ENCODE assay signal across 8 mouse cellular contexts in genomic region chr2:43722446-43723103, GRCm38 (mm10). TPM values are rescaled to one million over a fixed set of nuclear protein-coding genes. Genes with fewer than 3 reads are reported as not detected.
DNase-seq lines count a peak whose midpoint lies in the region; ATAC-seq and TF ChIP-seq lines count a peak whose summit lies in the region.

No protein-coding gene starts in this region.

- peak; percentile 66 for DNase-seq in adrenal gland, postnatal 36 days
- peak; percentile 87 for DNase-seq in embryonic facial prominence, embryonic 14.5 days (ENCODE audit: low spot score)
- peak; percentile 88 for DNase-seq in midbrain, postnatal 0 days (ENCODE audit: low spot score)

- no peak overlapping the region for H3K27ac ChIP-seq in embryonic facial prominence, embryonic 14.5 days (replicated peaks; ENCODE audit: low read depth, low read length)
- no peak overlapping the region for H3K27ac ChIP-seq in heart, embryonic 13.5 days (replicated peaks)
- no peak overlapping the region for H3K27ac ChIP-seq in kidney, embryonic 16.5 days (ENCODE audit: low read length)
- no peak overlapping the region for H3K27ac ChIP-seq in limb, embryonic 15.5 days
- H3K27ac ChIP-seq in midbrain, postnatal 0 days (ENCODE audit: low read depth, low read length): no peak overlapping the region
- no peak overlapping the region for H3K27ac ChIP-seq in stomach, embryonic 14.5 days (ENCODE audit: low read length)

- H3K4me2 ChIP-seq in embryonic facial prominence, embryonic 14.5 days (ENCODE audit: low read depth, low read length): peak overlapping the region; percentile 43
- H3K4me2 ChIP-seq in heart, embryonic 13.5 days: peak overlapping the region; percentile 66
- H3K4me2 ChIP-seq in kidney, embryonic 16.5 days (replicated peaks; ENCODE audit: low read depth, low read length): peak overlapping the region; percentile 47
- H3K4me2 ChIP-seq in limb, embryonic 15.5 days: peak overlapping the region; percentile 37
- peak overlapping the region; percentile 45 for H3K4me2 ChIP-seq in midbrain, postnatal 0 days (ENCODE audit: low read depth, low read length, poor library complexity, severe bottlenecking)
- H3K4me2 ChIP-seq in stomach, embryonic 14.5 days (replicated peaks; ENCODE audit: low read depth, low read length): peak overlapping the region; percentile 37

- H3ac ChIP-seq in C2C12 (ENCODE audit: control insufficient read depth, insufficient read length, low read depth): no peak overlapping the region

- no peaks in the 10 kb centered on the region for H3K79me2 ChIP-seq in C2C12 (ENCODE audit: control insufficient read depth, insufficient read depth)

- H3K4me3 ChIP-seq in C2C12 (ENCODE audit: insufficient read depth, poor library complexity, severe bottlenecking): no peak overlapping the region
- H3K4me3 ChIP-seq in embryonic facial prominence, embryonic 14.5 days (ENCODE audit: low read depth, low read length): no peak overlapping the region; the same call in 1 of the 2 replicates
- peak overlapping the region; percentile 32 for H3K4me3 ChIP-seq in heart, embryonic 13.5 days
- peak overlapping the region; percentile 23; the same call in 1 of the 2 replicates for H3K4me3 ChIP-seq in kidney, embryonic 16.5 days (ENCODE audit: low read length)
- H3K4me3 ChIP-seq in limb, embryonic 15.5 days: no peak overlapping the region
- H3K4me3 ChIP-seq in midbrain, postnatal 0 days (ENCODE audit: low read depth, low read length): peak overlapping the region; percentile 14; the same call in 1 of the 2 replicates
- H3K4me3 ChIP-seq in stomach, embryonic 14.5 days (ENCODE audit: low read depth, low read length): no peak overlapping the region

- peak; percentile 81 for ATAC-seq in embryonic facial prominence, embryonic 14.5 days (ENCODE audit: low read depth)
- no peak for ATAC-seq in heart, embryonic 13.5 days (ENCODE audit: extremely low read depth, insufficient number of reproducible peaks, low FRiP score, low TSS enrichment)
- peak; percentile 86; the same call in 1 of the 2 replicates for ATAC-seq in kidney, embryonic 16.5 days (ENCODE audit: low FRiP score, low TSS enrichment)
- no peak; the same call in 1 of the 2 replicates for ATAC-seq in limb, embryonic 15.5 days (ENCODE audit: insufficient number of reproducible peaks, low FRiP score, low TSS enrichment, low read depth)
- peak; percentile 87 for ATAC-seq in midbrain, postnatal 0 days (ENCODE audit: low FRiP score)
- peak; percentile 79; the same call in 1 of the 2 replicates for ATAC-seq in stomach, embryonic 14.5 days (ENCODE audit: insufficient number of reproducible peaks, insufficient read depth, low FRiP score, low read depth)

- no peaks in the 10 kb centered on the region for H3K79me3 ChIP-seq in C2C12 (ENCODE audit: low read depth)

- H3K36me3 ChIP-seq in C2C12 (ENCODE audit: control insufficient read depth, insufficient read depth): no peaks in the 10 kb centered on the region
- H3K36me3 ChIP-seq in embryonic facial prominence, embryonic 14.5 days (ENCODE audit: control insufficient read depth, insufficient read depth, low read length): no peaks in the 10 kb centered on the region
- H3K36me3 ChIP-seq in heart, embryonic 13.5 days: no peaks in the 10 kb centered on the region
- H3K36me3 ChIP-seq in kidney, embryonic 16.5 days (ENCODE audit: insufficient read depth, low read length): no peaks in the 10 kb centered on the region
- no peaks in the 10 kb centered on the region for H3K36me3 ChIP-seq in limb, embryonic 15.5 days
- H3K36me3 ChIP-seq in midbrain, postnatal 0 days (ENCODE audit: insufficient read depth, low read length): no peaks in the 10 kb centered on the region
- no peaks in the 10 kb centered on the region for H3K36me3 ChIP-seq in stomach, embryonic 14.5 days (ENCODE audit: control insufficient read depth, insufficient read depth, low read length)

- no peaks in the 10 kb centered on the region for H3K27me3 ChIP-seq in C2C12 (ENCODE audit: control insufficient read depth, insufficient read depth, insufficient read length)
- H3K27me3 ChIP-seq in embryonic facial prominence, embryonic 14.5 days (replicated peaks; ENCODE audit: control insufficient read depth, insufficient read depth, low read length): no peaks in the 10 kb centered on the region
- 0 out of 2 replicates have a peak, but pooled peaks cover 3% of the 10 kb centered on the region for H3K27me3 ChIP-seq in heart, embryonic 13.5 days (replicated peaks)
- no peaks in the 10 kb centered on the region for H3K27me3 ChIP-seq in kidney, embryonic 16.5 days (ENCODE audit: insufficient read depth, low read length)
- 0 out of 2 replicates have a peak, but pooled peaks cover 3% of the 10 kb centered on the region for H3K27me3 ChIP-seq in limb, embryonic 15.5 days
- H3K27me3 ChIP-seq in midbrain, postnatal 0 days (ENCODE audit: insufficient read depth, low read length): no peaks in the 10 kb centered on the region
- no peaks in the 10 kb centered on the region for H3K27me3 ChIP-seq in stomach, embryonic 14.5 days (ENCODE audit: control insufficient read depth, insufficient read depth, low read length)

- H3K4me1 ChIP-seq in embryonic facial prominence, embryonic 14.5 days (ENCODE audit: control insufficient read depth, insufficient read depth, low read length): peaks cover 3% of the 10 kb centered on the region; the same call in 1 of the 2 replicates
- peaks cover 4% of the 10 kb centered on the region for H3K4me1 ChIP-seq in heart, embryonic 13.5 days
- peaks cover 3% of the 10 kb centered on the region; the same call in 1 of the 2 replicates for H3K4me1 ChIP-seq in kidney, embryonic 16.5 days (ENCODE audit: insufficient read depth, low read length)
- H3K4me1 ChIP-seq in limb, embryonic 15.5 days: no peaks in the 10 kb centered on the region; the same call in 1 of the 2 replicates
- H3K4me1 ChIP-seq in midbrain, postnatal 0 days (ENCODE audit: insufficient read depth, low read length): no peaks in the 10 kb centered on the region
- H3K4me1 ChIP-seq in stomach, embryonic 14.5 days (ENCODE audit: control insufficient read depth, insufficient read depth, low read length): no peaks in the 10 kb centered on the region

- 16% methylated on average over 14 of the region's 14 CpGs for WGBS in embryonic facial prominence, embryonic 14.5 days
- 15% methylated on average over 14 of the region's 14 CpGs for WGBS in heart, embryonic 13.5 days
- 17% methylated on average over 14 of the region's 14 CpGs for WGBS in kidney, embryonic 16.5 days
- WGBS in limb, embryonic 15.5 days: 18% methylated on average over 14 of the region's 14 CpGs
- WGBS in midbrain, postnatal 0 days: 18% methylated on average over 14 of the region's 14 CpGs
- 16% methylated on average over 14 of the region's 14 CpGs for WGBS in stomach, embryonic 14.5 days

- H3K9me3 ChIP-seq in embryonic facial prominence, embryonic 14.5 days (ENCODE audit: control insufficient read depth, low read length): no peaks in the 10 kb centered on the region
- no peaks in the 10 kb centered on the region for H3K9me3 ChIP-seq in heart, embryonic 13.5 days
- H3K9me3 ChIP-seq in kidney, embryonic 16.5 days (ENCODE audit: low read length): no peaks in the 10 kb centered on the region
- H3K9me3 ChIP-seq in limb, embryonic 15.5 days: no peaks in the 10 kb centered on the region
- H3K9me3 ChIP-seq in midbrain, postnatal 0 days (ENCODE audit: low read length): no peaks in the 10 kb centered on the region
- H3K9me3 ChIP-seq in stomach, embryonic 14.5 days (ENCODE audit: control insufficient read depth, low read depth, low read length): no peaks in the 10 kb centered on the region

- H3K9ac ChIP-seq in embryonic facial prominence, embryonic 14.5 days (ENCODE audit: low read depth, low read length): 0 out of 2 replicates have a peak overlapping the region, but pooled peaks have one; percentile 45
- peak overlapping the region; percentile 63 for H3K9ac ChIP-seq in heart, embryonic 13.5 days
- peak overlapping the region; percentile 46; the same call in 1 of the 2 replicates for H3K9ac ChIP-seq in kidney, embryonic 16.5 days (replicated peaks; ENCODE audit: low read length)
- H3K9ac ChIP-seq in limb, embryonic 15.5 days: no peak overlapping the region
- H3K9ac ChIP-seq in midbrain, postnatal 0 days (replicated peaks; ENCODE audit: low read length, poor library complexity, severe bottlenecking): 0 out of 2 replicates have a peak overlapping the region, but pooled peaks have one; percentile 19
- no peak overlapping the region for H3K9ac ChIP-seq in stomach, embryonic 14.5 days (replicated peaks; ENCODE audit: low read depth, low read length)

- TF ChIP-seq CTCF in C2C12 (IDR thresholded peaks at IDR 0.05; ENCODE audit: control insufficient read depth, insufficient read depth, insufficient read length): peak; percentile 34
- peak; percentile 92 for TF ChIP-seq CTCF in midbrain, postnatal 0 days (IDR thresholded peaks at IDR 0.05)

TF ChIP-seq in C2C12, 6 proteins besides CTCF, POLR2A, EP300 and RAD21:
- no peak for TF ChIP-seq MYOD1 (IDR thresholded peaks at IDR 0.05; ENCODE audit: control insufficient read depth, insufficient read length, low read depth)
- no peak for TF ChIP-seq FOSL1 (IDR thresholded peaks at IDR 0.05; ENCODE audit: insufficient read depth, low read length, poor library complexity, severe bottlenecking)
- no peak for TF ChIP-seq USF1 (IDR thresholded peaks at IDR 0.05; ENCODE audit: low read depth)

RNA-seq across cellular contexts. Expression of gene Arhgap15, which starts 26.0 kb away (rescaled TPM):
- polyA plus RNA-seq in C2C12 (2012; fragmentation: generic; extraction: Trizol): not detected
- total RNA-seq in adrenal gland, postnatal 36 days (2021): 1 to 10 TPM; 1.7 to 3.3 TPM
- polyA plus RNA-seq in embryonic facial prominence, embryonic 14.5 days (2014; fragmentation: Nextera tagmentation; extraction: Ambion mirVana): 2.3 and 2.8 TPM in 2 replicates
- 0.39 and 0.87 TPM in 2 replicates for polyA plus RNA-seq in heart, embryonic 13.5 days (2015; fragmentation: Nextera tagmentation; extraction: Ambion mirVana)
- polyA plus RNA-seq in kidney, embryonic 16.5 days (2015; fragmentation: Nextera tagmentation; extraction: Ambion mirVana): 0.80 and 1.1 TPM in 2 replicates
- polyA plus RNA-seq in limb, embryonic 15.5 days (2015; fragmentation: Nextera tagmentation; extraction: Ambion mirVana): 2.5 and 2.7 TPM in 2 replicates
- 0.77 and 0.94 TPM in 2 replicates for total RNA-seq in midbrain, postnatal 0 days (2014; rRNA removed)
- 1.2 and 1.6 TPM in 2 replicates for polyA plus RNA-seq in midbrain, postnatal 0 days (2015; fragmentation: Nextera tagmentation; extraction: Ambion mirVana)
- 0.88 and 1.3 TPM in 2 replicates for polyA plus RNA-seq in stomach, embryonic 14.5 days (2014; fragmentation: Nextera tagmentation; extraction: Ambion mirVana)

Comparison
In these comparisons a context has a peak if more than half of its experiments do, and no peak if none do; other contexts are left out.
1. H3K4me3 ChIP-seq: peak in heart, embryonic 13.5 days (single experiment), kidney, embryonic 16.5 days (single experiment) and midbrain, postnatal 0 days (single experiment); none in C2C12 (single experiment), embryonic facial prominence, embryonic 14.5 days (single experiment), limb, embryonic 15.5 days (single experiment) and stomach, embryonic 14.5 days (single experiment).
2. ATAC-seq: peak in embryonic facial prominence, embryonic 14.5 days (single experiment), kidney, embryonic 16.5 days (single experiment), midbrain, postnatal 0 days (single experiment) and stomach, embryonic 14.5 days (single experiment); none in heart, embryonic 13.5 days (single experiment) and limb, embryonic 15.5 days (single experiment).
3. H3K9ac ChIP-seq: peak in embryonic facial prominence, embryonic 14.5 days (single experiment), heart, embryonic 13.5 days (single experiment), kidney, embryonic 16.5 days (single experiment) and midbrain, postnatal 0 days (single experiment); none in limb, embryonic 15.5 days (single experiment) and stomach, embryonic 14.5 days (single experiment).
4. Peak in every context shown above with its lines, with median percentiles within 50 percentile points of each other: DNase-seq and H3K4me2 ChIP-seq.